Mouse (Mus musculus): Measurements from ENCODE around the gene Ube2m. TPM values are rescaled to one million over a fixed set of nuclear protein-coding genes. Genes with fewer than 3 reads are reported as not detected.

The Ube2m gene
- total RNA-seq, 1 experiment = 92.8 TPM

GRCm38 (mm10) chr7:12992222-12992621 is 45.9 kb downstream of the Ube2m start:
- TF ChIP-seq CHD2 (IDR thresholded peaks at IDR 0.05; ENCODE audit: low read depth, low read length) = no peak
- no peak for TF ChIP-seq ZNF384 (IDR thresholded peaks at IDR 0.05; ENCODE audit: low read depth, low read length)
- TF ChIP-seq ZC3H11A (IDR thresholded peaks at IDR 0.05; ENCODE audit: borderline replicate concordance, low read depth, low read length) = peak; percentile 27; the same call in 1 of the 2 replicates
- TF ChIP-seq HCFC1 (IDR thresholded peaks at IDR 0.05; ENCODE audit: borderline replicate concordance, insufficient read depth, low read length) = no peak
- no peak for TF ChIP-seq MAFK (IDR thresholded peaks at IDR 0.05; ENCODE audit: insufficient read depth, low read depth, low read length)
- H3K36me3 ChIP-seq (ENCODE audit: control insufficient read depth, insufficient read depth, low read length, poor library complexity, severe bottlenecking) = no peaks in the 10 kb centered on the region
- in situ Hi-C loops (cut with MboI; ENCODE audit: low sequenced_read_pairs in 2 of 2, unreplicated experiment in 2 of 2) = no loop called here
- DNase-seq (ENCODE audit: low read depth, low spot score) = no peak
- no peak overlapping the region for H3K9ac ChIP-seq (ENCODE audit: insufficient read depth, low read depth, low read length, poor library complexity, severe bottlenecking)
- no peak overlapping the region for H3K4me3 ChIP-seq (ENCODE audit: insufficient read depth in 1 of 2, low read depth in 1 of 2, low read length in 2 of 2, poor library complexity in 1 of 2, severe bottlenecking in 1 of 2)
- no peaks in the 10 kb centered on the region for H3K9me3 ChIP-seq (ENCODE audit: control insufficient read depth, insufficient read depth, low read depth, low read length)
- no peak overlapping the region for H3K27ac ChIP-seq (ENCODE audit: insufficient read depth, low read depth, low read length, poor library complexity, severe bottlenecking)
- peaks cover 0 to 2% of the 10 kb centered on the region in 2 experiments; a peak in 1 of 4 replicates for H3K4me1 ChIP-seq (ENCODE audit: control insufficient read depth in 2 of 2, insufficient read depth in 2 of 2, low read length in 2 of 2, poor library complexity in 1 of 2)

GRCm38 (mm10) chr7:12987409-12988189 is 50.5 kb downstream of the Ube2m start:
- Histone ChIP-seq H3K9ac (ENCODE audit: insufficient read depth, low read depth, low read length, poor library complexity, severe bottlenecking) (no peak overlapping the region), H3K4me1 (ENCODE audit: control insufficient read depth in 2 of 2, insufficient read depth in 2 of 2, low read length in 2 of 2, poor library complexity in 1 of 2) (peaks cover 0 to 2% of the 10 kb centered on the region in 2 experiments; a peak in 1 of 4 replicates), H3K9me3 (ENCODE audit: control insufficient read depth, insufficient read depth, low read depth, low read length) (no peaks in the 10 kb centered on the region), H3K27ac (ENCODE audit: insufficient read depth, low read depth, low read length, poor library complexity, severe bottlenecking) (no peak overlapping the region), H3K36me3 (ENCODE audit: control insufficient read depth, insufficient read depth, low read length, poor library complexity, severe bottlenecking) (peaks cover 3% of the 10 kb centered on the region; the same call in 1 of the 2 replicates), H3K4me3 (ENCODE audit: insufficient read depth in 1 of 2, low read depth in 1 of 2, low read length in 2 of 2, poor library complexity in 1 of 2, severe bottlenecking in 1 of 2) (no peak overlapping the region)
- TF ChIP-seq ZC3H11A (IDR thresholded peaks at IDR 0.05; ENCODE audit: borderline replicate concordance, low read depth, low read length) = no peak
- TF ChIP-seq CHD2 (IDR thresholded peaks at IDR 0.05; ENCODE audit: low read depth, low read length) = no peak
- TF ChIP-seq MAFK (IDR thresholded peaks at IDR 0.05; ENCODE audit: insufficient read depth, low read depth, low read length) = no peak
- TF ChIP-seq ZNF384 (IDR thresholded peaks at IDR 0.05; ENCODE audit: low read depth, low read length) = no peak
- no peak for TF ChIP-seq HCFC1 (IDR thresholded peaks at IDR 0.05; ENCODE audit: borderline replicate concordance, insufficient read depth, low read length)
- no peak for DNase-seq (ENCODE audit: low read depth, low spot score)
- in situ Hi-C loops (cut with MboI; ENCODE audit: low sequenced_read_pairs in 2 of 2, unreplicated experiment in 2 of 2) = no loop called here

- Histone ChIP-seq H3K27ac (ENCODE audit: insufficient read depth, low read depth, low read length, poor library complexity, severe bottlenecking) (no peak overlapping the region), H3K4me1 (ENCODE audit: control insufficient read depth in 2 of 2, insufficient read depth in 2 of 2, low read length in 2 of 2, poor library complexity in 1 of 2) (peaks cover 0 to 2% of the 10 kb centered on the region in 2 experiments; a peak in 1 of 4 replicates), H3K9me3 (ENCODE audit: control insufficient read depth, insufficient read depth, low read depth, low read length) (no peaks in the 10 kb centered on the region), H3K4me3 (ENCODE audit: insufficient read depth in 1 of 2, low read depth in 1 of 2, low read length in 2 of 2, poor library complexity in 1 of 2, severe bottlenecking in 1 of 2) (no peak overlapping the region), H3K9ac (ENCODE audit: insufficient read depth, low read depth, low read length, poor library complexity, severe bottlenecking) (no peak overlapping the region), H3K36me3 (ENCODE audit: control insufficient read depth, insufficient read depth, low read length, poor library complexity, severe bottlenecking) (peaks cover 7% of the 10 kb centered on the region)
- in situ Hi-C loops (cut with MboI; ENCODE audit: low sequenced_read_pairs in 2 of 2, unreplicated experiment in 2 of 2) = no loop called here
- DNase-seq (ENCODE audit: low read depth, low spot score) = no peak
- TF ChIP-seq CHD2 (IDR thresholded peaks at IDR 0.05; ENCODE audit: low read depth, low read length) (no peak), MAFK (IDR thresholded peaks at IDR 0.05; ENCODE audit: insufficient read depth, low read depth, low read length) (no peak), ZC3H11A (IDR thresholded peaks at IDR 0.05; ENCODE audit: borderline replicate concordance, low read depth, low read length) (no peak), HCFC1 (IDR thresholded peaks at IDR 0.05; ENCODE audit: borderline replicate concordance, insufficient read depth, low read length) (no peak)
These were observed 51.2 kb downstream of the Ube2m start for GRCm38 (mm10) chr7:12986906-12987305.

GRCm38 (mm10) chr7:12985724-12986123 is 52.4 kb downstream of the Ube2m start:
- TF ChIP-seq ZNF384 (IDR thresholded peaks at IDR 0.05; ENCODE audit: low read depth, low read length) (no peak), MAFK (IDR thresholded peaks at IDR 0.05; ENCODE audit: insufficient read depth, low read depth, low read length) (no peak), HCFC1 (IDR thresholded peaks at IDR 0.05; ENCODE audit: borderline replicate concordance, insufficient read depth, low read length) (no peak), ZC3H11A (IDR thresholded peaks at IDR 0.05; ENCODE audit: borderline replicate concordance, low read depth, low read length) (no peak), CHD2 (IDR thresholded peaks at IDR 0.05; ENCODE audit: low read depth, low read length) (no peak)
- H3K9me3 ChIP-seq (ENCODE audit: control insufficient read depth, insufficient read depth, low read depth, low read length) = no peaks in the 10 kb centered on the region
- H3K27ac ChIP-seq (ENCODE audit: insufficient read depth, low read depth, low read length, poor library complexity, severe bottlenecking) = no peak overlapping the region
- H3K36me3 ChIP-seq (ENCODE audit: control insufficient read depth, insufficient read depth, low read length, poor library complexity, severe bottlenecking) = peaks cover 7% of the 10 kb centered on the region
- no peak overlapping the region for H3K9ac ChIP-seq (ENCODE audit: insufficient read depth, low read depth, low read length, poor library complexity, severe bottlenecking)
- in situ Hi-C loops (cut with MboI; ENCODE audit: low sequenced_read_pairs in 2 of 2, unreplicated experiment in 2 of 2) = no loop called here
- no peak overlapping the region for H3K4me3 ChIP-seq (ENCODE audit: insufficient read depth in 1 of 2, low read depth in 1 of 2, low read length in 2 of 2, poor library complexity in 1 of 2, severe bottlenecking in 1 of 2)
- H3K4me1 ChIP-seq (ENCODE audit: control insufficient read depth in 2 of 2, insufficient read depth in 2 of 2, low read length in 2 of 2, poor library complexity in 1 of 2) = peaks cover 0 to 2% of the 10 kb centered on the region in 2 experiments; a peak in 1 of 4 replicates
- DNase-seq (ENCODE audit: low read depth, low spot score) = no peak

Other genes with a start within 250 kb of the Ube2m start
- 13.3 and 19.2 TPM in 2 replicates for gene Zscan18, start 234.6 kb downstream of the Ube2m start, total RNA-seq (2012; rRNA removed)
- 10.3 and 13.6 TPM in 2 replicates for gene Zfp329, start 219.4 kb downstream of the Ube2m start, total RNA-seq (2012; rRNA removed)
- gene Zfp110, start 203.5 kb downstream of the Ube2m start, total RNA-seq (2012; rRNA removed) = 53.9 and 65.9 TPM in 2 replicates
- 1.4 and 1.8 TPM in 2 replicates for gene Zfp128, start 157.1 kb downstream of the Ube2m start, total RNA-seq (2012; rRNA removed)
- 5.1 and 5.7 TPM in 2 replicates for gene Zscan22, start 140.5 kb downstream of the Ube2m start, total RNA-seq (2012; rRNA removed)
- gene Rps5, start 116.0 kb downstream of the Ube2m start, total RNA-seq (2012; rRNA removed) = 3,358 and 4,390 TPM in 2 replicates
- 4.4 and 6.9 TPM in 2 replicates for gene Rnf225, start 110.9 kb downstream of the Ube2m start, total RNA-seq (2012; rRNA removed)
- gene Zfp324, start 72.4 kb downstream of the Ube2m start, total RNA-seq (2012; rRNA removed) = 4.7 and 5.6 TPM in 2 replicates
- 6.4 and 7.3 TPM in 2 replicates for gene Zfp446, start 60.4 kb downstream of the Ube2m start, total RNA-seq (2012; rRNA removed)
- 0.45 and 0.69 TPM in 2 replicates for gene Slc27a5, start 40.1 kb downstream of the Ube2m start, total RNA-seq (2012; rRNA removed)
- 2,698 and 2,854 TPM in 2 replicates for gene Trim28, start 39.2 kb downstream of the Ube2m start, total RNA-seq (2012; rRNA removed)
- 23.7 and 26.7 TPM in 2 replicates for gene Zbtb45, start 28.2 kb downstream of the Ube2m start, total RNA-seq (2012; rRNA removed)
- 103 and 143 TPM in 2 replicates for gene Chmp2a, start 3.5 kb downstream of the Ube2m start, total RNA-seq (2012; rRNA removed)
- 3.2 and 3.8 TPM in 2 replicates for gene Mzf1, start 16.5 kb upstream of the Ube2m start, total RNA-seq (2012; rRNA removed)
- gene Vmn1r85, start 56.9 kb upstream of the Ube2m start, total RNA-seq (2012; rRNA removed) = not detected in 2 replicates
- gene Vmn1r86, start 81.6 kb upstream of the Ube2m start, total RNA-seq (2012; rRNA removed) = not detected in 2 replicates
- gene Vmn1r87, start 101.9 kb upstream of the Ube2m start, total RNA-seq (2012; rRNA removed) = not detected in 2 replicates
- gene Vmn1r88, start 121.3 kb upstream of the Ube2m start, total RNA-seq (2012; rRNA removed) = 0.04 and 0.11 TPM in 2 replicates
- not detected in 2 replicates for gene Vmn1r89, start 174.7 kb upstream of the Ube2m start, total RNA-seq (2012; rRNA removed)
- 88.5 and 92.2 TPM in 2 replicates for gene Lig1, start 239.0 kb upstream of the Ube2m start, total RNA-seq (2012; rRNA removed)
- gene Zswim9, start 240.4 kb upstream of the Ube2m start, total RNA-seq (2012; rRNA removed) = 5.1 and 5.7 TPM in 2 replicates